Mouse (Mus musculus) bone marrow macrophage, adult 2 months (primary cell): ENCODE data around the gene Wdr24. TPM values are rescaled to one million over a fixed set of nuclear protein-coding genes. Genes with fewer than 3 reads are reported as not detected.

ENCODE experiments used
- H3K27ac ChIP-seq: 2 replicates; pipeline ENCODE4 v1.5.1; 2012; ENCODE audit warnings: low read depth, low read length; ENCODE audit not compliant: insufficient read depth
- H3K4me1 ChIP-seq: 2 replicates; pipeline ENCODE4 v1.6.1; 2012; ENCODE audit warnings: low read length; ENCODE audit not compliant: control insufficient read depth, insufficient read depth
- H3K4me3 ChIP-seq: 2 replicates; pipeline ENCODE4 v1.5.1; 2012; ENCODE audit warnings: mild to moderate bottlenecking, low read length, moderate library complexity; ENCODE audit not compliant: insufficient read depth
- CTCF ChIP-seq: IDR thresholded peaks from 2 replicates; pipeline ENCODE4 v1.5.1; 2012; ENCODE audit warnings: low read depth, mild to moderate bottlenecking, low read length, moderate library complexity
- POLR2A ChIP-seq: IDR thresholded peaks from 2 replicates; pipeline ENCODE4 v1.6.1; 2012; ENCODE audit warnings: mild to moderate bottlenecking, low read depth, low read length, borderline replicate concordance
- polyA plus RNA-seq: library from polyadenylated mRNA; stranded (reverse); fragments of >200 nt; gene quantifications from 2 replicates; pipeline ENCODE4 v1.2.4, GENCODE M21; 2012; ENCODE audit not compliant: missing spikeins, insufficient read depth, insufficient read length

The Wdr24 gene
- polyA plus RNA-seq, 1 experiment, result 14.0 TPM

- Histone ChIP-seq H3K4me1 (peaks cover 19% of the 10 kb centered on the region), H3K4me3 (peak overlapping the region; percentile 68), H3K27ac (peak overlapping the region; percentile 84; the same call in 1 of the 2 replicates)
- TF ChIP-seq POLR2A, result no peak
- TF ChIP-seq CTCF, result no peak
Measured at GRCm38 (mm10) chr17:25791320-25791842, 32.0 kb upstream of the Wdr24 start.

DNA sequence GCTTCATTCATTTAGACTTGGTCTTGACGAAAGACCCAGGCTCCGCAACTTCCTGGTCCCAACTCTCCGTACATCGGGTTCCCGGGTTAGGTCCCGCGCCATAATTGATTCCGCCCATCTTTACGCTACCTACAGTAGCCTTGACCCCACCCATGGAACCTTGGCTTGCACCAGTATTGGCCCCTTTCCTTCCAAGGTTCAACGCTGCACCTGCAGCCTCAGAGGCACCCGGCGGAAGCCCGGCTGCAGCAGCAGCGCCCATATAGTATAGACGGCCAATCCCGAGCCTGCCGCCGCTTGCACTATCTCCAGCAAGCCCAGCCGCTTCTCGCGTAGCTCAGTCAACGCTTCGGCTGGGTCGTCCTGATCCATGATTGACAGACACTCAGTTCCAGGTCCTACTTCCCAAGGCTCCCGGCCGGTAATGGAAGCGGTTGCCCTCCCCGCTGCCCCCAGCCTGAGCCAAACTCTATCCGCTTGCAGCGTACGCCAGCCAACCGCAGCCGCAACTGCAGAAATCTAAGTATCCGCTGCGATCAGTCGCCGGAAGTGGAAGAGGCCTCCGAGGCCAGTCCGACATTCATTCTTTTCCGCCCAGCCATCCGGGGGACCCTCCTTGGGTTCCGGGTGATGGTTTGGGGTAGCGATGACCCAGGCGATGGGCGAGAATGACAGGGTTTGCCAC, 31.4 kb upstream of the Wdr24 start:
- Histone ChIP-seq H3K4me1 (peaks cover 19% of the 10 kb centered on the region), H3K27ac (peak overlapping the region; percentile 84), H3K4me3 (peak overlapping the region; percentile 68)
- TF ChIP-seq POLR2A, result no peak
- TF ChIP-seq CTCF, result no peak

DNA sequence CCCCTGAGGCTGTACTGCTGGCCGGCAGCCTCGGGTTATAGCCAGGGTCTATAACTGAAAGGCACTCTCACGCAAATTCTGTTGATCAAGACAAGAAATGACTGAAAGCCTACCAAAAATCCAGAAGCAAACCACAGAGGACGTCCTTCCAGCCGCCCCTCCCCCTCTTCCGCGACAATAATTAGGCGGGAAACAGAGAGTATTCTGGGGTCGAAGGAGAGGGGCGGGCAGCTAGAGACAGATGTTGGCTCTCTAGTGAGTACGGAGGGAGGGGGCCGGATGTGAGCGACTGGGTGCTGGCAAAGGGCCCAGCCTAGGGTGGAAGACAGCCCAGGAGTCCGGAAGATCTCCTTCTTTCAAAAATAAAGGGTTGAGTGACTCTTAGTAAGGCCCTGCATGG, 30.8 kb upstream of the Wdr24 start, which contains the start of gene Fam173a:
TSS of gene Fam173a (minus strand) at position 287 of the 400 bp plus-strand sequence.
- no peak for TF ChIP-seq POLR2A
- TF ChIP-seq CTCF, result no peak
- Histone ChIP-seq H3K4me1 (peaks cover 23% of the 10 kb centered on the region), H3K27ac (peak within 1 kb of the TSS; percentile 84), H3K4me3 (peak within 1 kb of the TSS; percentile 68)

DNA sequence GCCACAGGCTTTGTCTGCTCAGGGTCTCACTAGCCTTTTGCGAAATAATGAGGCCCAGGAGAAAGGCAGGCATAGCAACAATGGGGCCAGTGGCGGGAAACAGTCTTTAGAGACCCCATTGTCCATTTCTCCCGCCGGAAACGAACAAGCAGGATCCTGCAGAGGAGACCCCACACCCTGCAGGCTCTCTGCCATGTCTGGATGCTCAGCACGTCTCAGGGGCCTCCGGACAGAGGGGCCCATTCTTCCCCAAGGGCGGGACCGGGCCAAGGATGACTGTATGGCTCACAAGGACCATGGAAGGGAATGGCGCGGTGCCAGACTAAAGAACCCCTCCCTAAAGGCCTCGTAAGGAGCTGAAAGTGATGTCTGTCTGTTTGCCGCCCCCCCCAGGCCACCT, 29.2 kb upstream of the Wdr24 start:
- peaks cover 23% of the 10 kb centered on the region for H3K4me1 ChIP-seq
- no peak overlapping the region for H3K4me3 ChIP-seq
- TF ChIP-seq CTCF (no peak), POLR2A (no peak)
- H3K27ac ChIP-seq, result no peak overlapping the region

GRCm38 (mm10) chr17:25794998-25795397, 28.4 kb upstream of the Wdr24 start:
- TF ChIP-seq POLR2A (no peak), CTCF (no peak)
- Histone ChIP-seq H3K4me3 (no peak overlapping the region), H3K4me1 (peaks cover 23% of the 10 kb centered on the region), H3K27ac (no peak overlapping the region)

DNA sequence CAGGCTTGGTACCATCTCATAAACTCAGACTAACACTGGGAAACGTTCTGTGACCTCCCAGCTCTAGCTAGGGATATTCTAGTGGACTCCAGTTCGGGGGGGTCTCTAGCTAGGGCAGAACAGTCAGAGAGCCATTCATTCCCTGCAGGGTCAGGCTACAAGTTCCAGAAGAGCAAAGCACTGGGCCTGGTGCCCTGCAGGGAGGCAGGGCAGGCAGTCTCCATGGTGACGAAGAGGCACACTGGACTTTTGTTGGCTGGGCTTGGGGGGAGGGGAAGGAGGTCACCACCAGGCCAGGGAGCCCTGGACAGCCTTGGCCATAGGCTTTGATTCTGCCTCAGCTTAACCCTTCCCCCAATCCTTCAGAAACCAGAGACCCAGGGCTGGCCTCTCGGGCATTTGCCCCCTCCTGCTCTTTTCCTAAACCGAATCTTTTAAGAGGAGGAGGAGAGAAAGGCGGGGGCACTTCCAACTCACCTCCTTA, 27.8 kb upstream of the Wdr24 start, which contains the start of gene AC134908.4:
TSS of gene AC134908.4 (minus strand) at position 51 of the 484 bp plus-strand sequence.
- no peak within 1 kb of the TSS for H3K27ac ChIP-seq
- H3K4me3 ChIP-seq, result peak within 1 kb of the TSS; percentile 89
- TF ChIP-seq POLR2A (no peak), CTCF (no peak)
- H3K4me1 ChIP-seq, result peaks cover 23% of the 10 kb centered on the region

- peak overlapping the region; percentile 89 for H3K4me3 ChIP-seq
Measured at GRCm38 (mm10) chr17:25796211-25796771, 27.1 kb upstream of the Wdr24 start.

DNA sequence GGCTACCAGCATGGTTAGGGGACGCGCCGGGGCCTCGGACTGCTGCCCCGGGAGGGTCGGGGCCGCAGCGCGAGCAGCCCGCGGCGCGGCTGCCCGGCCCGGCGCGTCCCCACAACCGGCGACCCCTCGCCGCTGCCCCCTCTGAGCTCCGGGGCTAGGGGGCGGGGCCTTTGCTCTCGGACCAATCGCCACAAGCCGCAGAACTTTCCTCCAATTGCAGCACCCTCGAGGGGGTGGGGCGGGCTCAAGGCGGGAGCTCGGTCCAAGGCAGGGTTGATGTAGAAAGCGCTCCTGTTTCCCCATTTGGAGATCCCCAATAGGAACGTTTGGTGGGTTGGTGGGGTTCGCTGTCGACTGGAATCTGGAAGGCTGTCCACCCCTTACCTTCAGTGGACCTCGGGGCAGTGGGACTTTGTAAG, 26.5 kb upstream of the Wdr24 start, which contains the start of gene Metrn:
TSS of gene Metrn (minus strand) at position 186 of the 419 bp plus-strand sequence.
- Histone ChIP-seq H3K27ac (no peak within 1 kb of the TSS), H3K4me3 (peak within 1 kb of the TSS; percentile 89), H3K4me1 (peaks cover 15% of the 10 kb centered on the region)
- TF ChIP-seq CTCF, result no peak
- TF ChIP-seq POLR2A, result no peak

More at GRCm38 (mm10) chr17:25796211-25796771, 27.1 kb upstream of the Wdr24 start:
- H3K27ac ChIP-seq, result no peak overlapping the region
- TF ChIP-seq POLR2A (no peak), CTCF (no peak)
- peaks cover 17% of the 10 kb centered on the region for H3K4me1 ChIP-seq

DNA sequence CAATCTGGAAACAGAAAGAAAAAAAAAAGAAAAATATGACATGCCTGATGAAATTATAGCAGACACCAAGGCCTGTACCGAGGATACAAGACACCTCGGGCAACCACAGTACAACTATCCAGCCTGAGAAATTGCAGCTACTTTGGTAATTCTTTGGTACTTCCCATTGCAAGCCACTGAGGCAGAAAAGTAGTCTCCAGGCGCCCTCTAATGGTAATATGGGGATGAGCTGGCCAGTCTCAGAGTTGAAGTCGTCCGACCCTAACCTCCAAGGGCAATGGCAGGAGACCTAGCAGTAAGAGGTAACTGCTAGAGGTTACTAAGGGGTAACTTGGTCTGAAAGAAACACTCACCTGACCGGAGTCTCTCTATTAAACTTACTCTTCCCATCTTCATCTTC, 22.4 kb upstream of the Wdr24 start:
- Histone ChIP-seq H3K27ac (no peak overlapping the region), H3K4me1 (peaks cover 4% of the 10 kb centered on the region; the same call in 1 of the 2 replicates), H3K4me3 (no peak overlapping the region)
- TF ChIP-seq CTCF, result peak; percentile 55
- no peak for TF ChIP-seq POLR2A

DNA sequence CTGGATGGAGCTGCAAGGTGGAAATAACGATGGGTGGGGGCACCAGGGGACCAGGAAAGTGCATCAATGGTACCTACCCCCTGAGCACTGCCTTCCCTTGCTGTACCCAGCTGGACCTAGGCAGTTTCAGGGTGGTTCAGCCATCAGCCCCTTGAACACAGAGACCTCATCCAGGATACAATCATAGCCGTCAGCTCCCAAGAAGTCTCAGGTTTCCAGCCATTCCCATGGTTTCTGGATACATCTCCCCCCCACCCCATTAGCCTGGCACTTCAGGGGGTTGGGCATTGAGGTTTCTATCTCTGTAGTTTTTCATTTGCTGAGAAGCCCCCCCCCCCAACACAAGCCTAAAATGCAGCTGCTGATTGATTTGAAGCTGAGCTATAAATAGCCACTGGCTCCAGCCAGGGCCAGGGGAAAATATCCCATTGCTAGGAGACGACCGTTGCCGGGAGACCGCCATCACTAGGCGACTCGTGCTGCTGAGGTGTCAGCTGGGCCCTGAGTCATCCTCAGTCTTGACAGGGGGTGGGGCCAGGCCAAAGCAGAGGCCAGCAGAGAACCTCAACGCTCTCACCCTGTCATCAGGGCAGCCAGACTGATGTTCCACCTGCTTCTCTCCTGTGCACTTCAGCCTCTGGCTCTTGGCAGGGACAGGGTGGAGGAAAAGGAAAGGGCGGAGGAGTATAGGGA, 20.5 kb upstream of the Wdr24 start:
- TF ChIP-seq POLR2A, result no peak
- no peak for TF ChIP-seq CTCF
- H3K27ac ChIP-seq, result no peak overlapping the region
- H3K4me1 ChIP-seq, result no peaks in the 10 kb centered on the region

More for the DNA sequence above, 20.5 kb upstream of the Wdr24 start:
- H3K4me3 ChIP-seq, result no peak overlapping the region
